ENCODE assay signal across 8 mouse cellular contexts in the genomic region with DNA sequence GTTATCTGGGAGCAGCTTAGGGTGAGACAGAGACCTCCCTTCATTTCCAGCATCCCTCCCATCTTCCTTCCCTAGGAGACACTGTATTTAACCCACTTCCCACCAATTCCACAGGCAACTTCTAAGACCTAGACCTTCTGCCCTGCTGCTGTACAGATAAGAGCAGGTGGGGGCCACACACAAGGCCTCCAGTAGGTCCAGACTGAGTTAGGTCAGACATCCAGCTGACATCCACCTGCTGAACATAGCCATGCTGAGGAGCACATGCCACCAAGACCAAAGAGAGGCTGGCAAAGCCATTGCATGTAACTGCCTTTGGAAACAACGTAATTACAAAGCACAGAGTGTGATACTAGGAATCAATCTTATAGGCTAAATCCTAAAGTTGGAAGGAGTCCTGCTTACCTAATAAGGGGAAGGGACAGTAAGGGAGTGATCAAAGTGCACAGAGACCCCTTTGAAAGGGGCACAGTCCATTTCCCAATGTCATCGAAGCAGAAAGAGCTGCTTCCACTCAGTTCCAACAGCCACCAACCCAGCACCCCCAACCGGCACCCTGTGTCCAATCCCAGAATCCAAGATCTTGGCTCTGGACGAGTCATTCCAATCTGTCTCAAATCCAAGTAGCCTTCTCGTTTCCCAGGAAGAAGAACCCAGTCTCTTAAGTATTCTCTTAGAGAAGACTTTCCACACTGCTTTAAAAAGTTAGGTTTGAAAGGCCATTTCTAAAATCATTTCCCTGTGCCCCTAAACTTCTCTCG. TPM values are rescaled to one million over a fixed set of nuclear protein-coding genes. Genes with fewer than 3 reads are reported as not detected.
DNase-seq lines count a peak whose midpoint lies in the region; ATAC-seq and TF ChIP-seq lines count a peak whose summit lies in the region.

No protein-coding gene starts in this region.

- intact Hi-C loops in heart, postnatal 25 days (cut with DNase I) = loop anchor here (5.0 kb wide), 1 partner anchor 36 kb away; no protein-coding TSS in a partner anchor

- H3K9ac ChIP-seq in heart, embryonic 13.5 days = peak overlapping the region; percentile 99

- H3K4me1 ChIP-seq in heart, embryonic 13.5 days = peaks cover 26% of the 10 kb centered on the region
- peaks cover 34% of the 10 kb centered on the region for H3K4me1 ChIP-seq in bone marrow macrophage, adult 2 months (ENCODE audit: control insufficient read depth, insufficient read depth, low read length)
- peaks cover 29% of the 10 kb centered on the region for H3K4me1 ChIP-seq in hindbrain, embryonic 10.5 days (replicated peaks)

- H3K27me3 ChIP-seq in heart, embryonic 13.5 days (replicated peaks) = no peaks in the 10 kb centered on the region
- H3K27me3 ChIP-seq in hindbrain, embryonic 10.5 days (ENCODE audit: insufficient read depth, poor library complexity, severe bottlenecking) = no peaks in the 10 kb centered on the region

- no peaks in the 10 kb centered on the region for H3K36me3 ChIP-seq in heart, embryonic 13.5 days
- H3K36me3 ChIP-seq in hindbrain, embryonic 10.5 days = 0 out of 2 replicates have a peak, but pooled peaks cover 3% of the 10 kb centered on the region

- TF ChIP-seq POLR2A in bone marrow macrophage, adult 2 months (IDR thresholded peaks at IDR 0.05; ENCODE audit: borderline replicate concordance, low read depth, low read length) = no peak

- H3K4me3 ChIP-seq in heart, embryonic 13.5 days = peak overlapping the region; percentile 98
- peak overlapping the region; percentile 64 for H3K4me3 ChIP-seq in bone marrow macrophage, adult 2 months (ENCODE audit: insufficient read depth, low read length)
- H3K4me3 ChIP-seq in hindbrain, embryonic 10.5 days = peak overlapping the region; percentile 98

- H3K9me3 ChIP-seq in heart, embryonic 13.5 days = no peaks in the 10 kb centered on the region
- no peaks in the 10 kb centered on the region for H3K9me3 ChIP-seq in hindbrain, embryonic 10.5 days

- H3K4me2 ChIP-seq in heart, embryonic 13.5 days = peak overlapping the region; percentile 93

- TF ChIP-seq CTCF in bone marrow macrophage, adult 2 months (IDR thresholded peaks at IDR 0.05; ENCODE audit: low read depth, low read length) = no peak

- ATAC-seq in heart, embryonic 13.5 days (ENCODE audit: extremely low read depth, insufficient number of reproducible peaks, low FRiP score, low TSS enrichment) = no peak
- 0 out of 2 replicates have a peak, but pooled peaks have one; percentile 10 for ATAC-seq in megakaryocyte progenitor cell, adult 5-6 weeks (replicated peaks; ENCODE audit: poor library complexity)
- no peak for ATAC-seq in frontal cortex, adult (ENCODE audit: low TSS enrichment)

- 33% methylated on average over 6 of the region's 6 CpGs for WGBS in heart, embryonic 13.5 days
- 40% methylated on average over 6 of the region's 6 CpGs for WGBS in hindbrain, embryonic 10.5 days

- 0 out of 2 replicates have a peak overlapping the region, but pooled peaks have one; percentile 5 for H3K27ac ChIP-seq in heart, embryonic 13.5 days (replicated peaks)
- no peak overlapping the region for H3K27ac ChIP-seq in bone marrow macrophage, adult 2 months (ENCODE audit: insufficient read depth, low read depth, low read length)
- peak overlapping the region; percentile 95; the same call in 1 of the 2 replicates for H3K27ac ChIP-seq in hindbrain, embryonic 10.5 days

- DNase-seq in heart, postnatal 25 days (ENCODE audit: low spot score) = no peak
- no peak for DNase-seq in hindbrain, embryonic 10.5 days (ENCODE audit: low spot score)
- no peak for DNase-seq in gastrocnemius, adult 18-20 months (ENCODE audit: low spot score)
- DNase-seq in spleen, postnatal 4 days (ENCODE audit: low spot score in 2 of 2) = no peak

RNA-seq across cellular contexts. Expression of gene Agpat3, which starts 1.3 kb away (rescaled TPM):
- 36.7 and 41.7 TPM in 2 replicates for polyA plus RNA-seq in heart, embryonic 13.5 days (2015; fragmentation: Nextera tagmentation; extraction: Ambion mirVana)
- total RNA-seq in heart, postnatal 25 days (2021) = 100 to 1,000 TPM; 204 to 227 TPM
- polyA plus RNA-seq in bone marrow macrophage, adult 2 months (2012; ENCODE audit: insufficient read depth, insufficient read length, missing spikeins) = 36.8 and 39.8 TPM in 2 replicates
- polyA plus RNA-seq in hindbrain, embryonic 10.5 days (2016; fragmentation: Nextera tagmentation; extraction: Ambion mirVana) = 40.1 and 47.2 TPM in 2 replicates
- 2.7 and 3.1 TPM in 2 replicates for total RNA-seq in megakaryocyte progenitor cell, adult 5-6 weeks (2015)
- total RNA-seq in megakaryocyte progenitor cell, adult 5-6 weeks (2017) = 1.8 and 4.1 TPM in 2 replicates
- total RNA-seq in gastrocnemius, adult 18-20 months (2021) = 100 to 1,000 TPM; 115 to 118 TPM

Comparison
In these comparisons a context has a peak if more than half of its experiments do, and no peak if none do; other contexts are left out.
1. RNA of gene Agpat3, which starts 1.3 kb away (total RNA-seq): 204 to 227 TPM in heart, postnatal 25 days and 115 to 118 TPM in gastrocnemius, adult 18-20 months; 1.8 to 4.1 TPM in megakaryocyte progenitor cell, adult 5-6 weeks; every median in the first group is over 10 times any median in the second.
2. Peak in every context shown above with its lines, with median percentiles within 50 percentile points of each other: H3K4me3 ChIP-seq.